Mouse (Mus musculus): Measurements from ENCODE around the gene Ddx17. TPM values are rescaled to one million over a fixed set of nuclear protein-coding genes. Genes with fewer than 3 reads are reported as not detected.

Ddx17 gene
- 39.3 and 41.2 TPM in 2 replicates for polyA plus RNA-seq (2015; fragmentation: Nextera tagmentation; extraction: Ambion mirVana)

GRCm38 (mm10) chr15:79546410-79547288, at the start of gene Ddx17:
TSS of gene Ddx17 (minus strand) at chr15:79546741.
- WGBS = 1% methylated on average over 84 of the region's 84 CpGs
- Histone ChIP-seq H3K9me3 (no peaks in the 10 kb centered on the region), H3K27me3 (replicated peaks) (no peaks in the 10 kb centered on the region), H3K4me3 (replicated peaks) (peak within 1 kb of the TSS; percentile 66), H3K9ac (peak within 1 kb of the TSS; percentile 90), H3K4me1 (replicated peaks) (peaks cover 8% of the 10 kb centered on the region), H3K27ac (peak within 1 kb of the TSS; percentile 97), H3K4me2 (replicated peaks) (peak within 1 kb of the TSS; percentile 71), H3K36me3 (peaks cover 14% of the 10 kb centered on the region)
- peak; percentile 98 for ATAC-seq

- H3K36me3 ChIP-seq = no peaks in the 10 kb centered on the region
- H3K9ac ChIP-seq = no peak overlapping the region
- H3K4me1 ChIP-seq (replicated peaks) = no peaks in the 10 kb centered on the region
- ATAC-seq = no peak
- H3K4me2 ChIP-seq (replicated peaks) = no peak overlapping the region
- H3K9me3 ChIP-seq = no peaks in the 10 kb centered on the region
- H3K4me3 ChIP-seq (replicated peaks) = no peak overlapping the region
- H3K27ac ChIP-seq = no peak overlapping the region
- H3K27me3 ChIP-seq (replicated peaks) = no peaks in the 10 kb centered on the region
- 38% methylated on average over 1 of the region's 1 CpGs for WGBS
Measured at GRCm38 (mm10) chr15:79581581-79581980, 35.0 kb upstream of the Ddx17 start.

DNA sequence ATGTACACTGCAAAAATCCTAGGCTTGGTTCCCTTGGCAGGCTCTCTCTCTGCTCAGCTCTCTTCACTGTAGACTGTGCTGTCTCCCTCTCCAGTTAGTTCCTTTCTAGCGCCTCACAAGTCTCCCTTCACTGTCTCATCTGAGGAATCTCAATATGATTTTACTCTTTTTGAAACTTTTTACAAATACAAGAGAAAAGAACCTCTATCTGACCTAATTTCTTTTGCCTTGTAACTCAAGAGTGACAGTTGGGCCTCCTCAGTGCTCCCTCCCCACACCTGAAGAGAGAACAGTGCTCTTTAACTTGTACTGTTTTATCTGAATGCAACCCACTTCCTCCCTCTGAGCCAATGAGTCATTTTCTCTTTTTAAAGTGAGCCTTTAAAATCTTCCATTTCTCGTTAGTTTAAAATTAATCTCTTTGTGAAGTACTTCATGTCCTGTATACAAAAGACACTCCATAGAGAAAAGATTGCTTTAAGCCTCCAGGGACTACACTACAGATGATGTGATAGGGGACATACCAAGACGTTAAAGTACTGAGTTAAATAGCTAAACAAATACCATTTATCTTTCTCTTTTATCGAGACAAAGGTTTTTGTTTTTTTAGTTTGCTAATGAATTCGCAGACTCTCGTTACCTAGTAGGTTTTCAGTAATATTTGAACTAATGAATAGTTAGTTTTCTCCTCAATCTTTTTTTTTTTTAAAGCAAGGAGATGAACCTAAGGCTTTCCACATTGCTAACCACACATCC, 31.3 kb upstream of the Ddx17 start:
- Histone ChIP-seq H3K4me3 (replicated peaks) (no peak overlapping the region), H3K9me3 (no peaks in the 10 kb centered on the region), H3K27ac (no peak overlapping the region), H3K4me2 (replicated peaks) (no peak overlapping the region), H3K27me3 (replicated peaks) (no peaks in the 10 kb centered on the region), H3K4me1 (replicated peaks) (no peaks in the 10 kb centered on the region), H3K36me3 (no peaks in the 10 kb centered on the region), H3K9ac (no peak overlapping the region)
- WGBS = 61% methylated on average over 6 of the region's 6 CpGs
- no peak for ATAC-seq

DNA sequence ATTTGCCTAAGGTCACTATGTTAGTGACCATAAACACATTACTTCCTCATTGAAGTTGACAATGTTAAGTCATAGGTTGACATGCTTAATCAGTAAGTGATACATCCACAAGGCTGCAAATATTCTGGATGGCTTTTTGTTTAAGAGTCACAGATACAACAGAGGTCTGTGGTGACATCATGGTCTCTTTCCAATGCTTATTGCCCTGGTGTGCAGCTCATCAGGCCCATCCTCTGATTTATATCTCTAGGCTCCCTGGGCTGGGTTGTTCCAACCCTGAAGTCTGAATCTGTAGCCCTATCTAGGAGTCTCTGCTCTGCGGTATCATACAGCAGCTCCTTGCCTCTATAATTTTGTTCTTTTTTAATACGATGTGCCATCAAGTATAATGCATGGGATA, 30.4 kb upstream of the Ddx17 start:
- ATAC-seq = no peak
- Histone ChIP-seq H3K9me3 (no peaks in the 10 kb centered on the region), H3K4me2 (replicated peaks) (no peak overlapping the region), H3K9ac (no peak overlapping the region), H3K27ac (no peak overlapping the region), H3K4me3 (replicated peaks) (no peak overlapping the region), H3K4me1 (replicated peaks) (no peaks in the 10 kb centered on the region), H3K27me3 (replicated peaks) (no peaks in the 10 kb centered on the region), H3K36me3 (no peaks in the 10 kb centered on the region)
- 83% methylated on average over 2 of the region's 2 CpGs for WGBS

- H3K27me3 ChIP-seq (replicated peaks) = no peaks in the 10 kb centered on the region
- 60% methylated on average over 1 of the region's 1 CpGs for WGBS
- no peak overlapping the region for H3K4me2 ChIP-seq (replicated peaks)
- H3K27ac ChIP-seq = no peak overlapping the region
- H3K9me3 ChIP-seq = no peaks in the 10 kb centered on the region
- no peaks in the 10 kb centered on the region for H3K4me1 ChIP-seq (replicated peaks)
- peak; percentile 51; the same call in 1 of the 2 replicates for ATAC-seq
- no peaks in the 10 kb centered on the region for H3K36me3 ChIP-seq
- H3K4me3 ChIP-seq (replicated peaks) = no peak overlapping the region
- no peak overlapping the region for H3K9ac ChIP-seq
Measured at GRCm38 (mm10) chr15:79575543-79576222, 29.1 kb upstream of the Ddx17 start.

GRCm38 (mm10) chr15:79562417-79562816, 15.9 kb upstream of the Ddx17 start:
- no peak overlapping the region for H3K27ac ChIP-seq
- no peaks in the 10 kb centered on the region for H3K36me3 ChIP-seq
- H3K4me3 ChIP-seq (replicated peaks) = no peak overlapping the region
- WGBS = 68% methylated on average over 9 of the region's 9 CpGs
- H3K9me3 ChIP-seq = no peaks in the 10 kb centered on the region
- H3K9ac ChIP-seq = no peak overlapping the region
- H3K4me2 ChIP-seq (replicated peaks) = no peak overlapping the region
- ATAC-seq = no peak
- no peaks in the 10 kb centered on the region for H3K4me1 ChIP-seq (replicated peaks)
- no peaks in the 10 kb centered on the region for H3K27me3 ChIP-seq (replicated peaks)

DNA sequence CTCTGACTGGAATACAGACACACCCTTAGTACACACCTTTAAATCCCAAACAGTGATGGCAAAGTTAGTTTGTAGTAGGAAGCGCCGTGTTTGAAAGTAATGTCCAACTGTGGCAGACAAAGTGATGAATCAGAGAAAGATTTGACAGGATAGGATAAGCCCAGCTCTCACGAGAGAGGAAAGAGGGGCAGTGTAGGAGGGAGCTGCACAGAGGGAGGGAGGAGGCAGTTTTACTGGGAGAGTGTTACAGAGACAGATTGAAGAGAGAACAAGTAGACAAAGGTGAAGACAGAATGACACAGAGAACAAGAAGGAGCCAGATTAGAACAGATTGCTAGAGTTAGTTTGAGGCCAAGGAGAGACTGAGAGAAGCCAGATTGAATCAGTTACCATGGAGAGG, 13.1 kb upstream of the Ddx17 start:
- 42% methylated on average over 3 of the region's 3 CpGs for WGBS
- H3K9ac ChIP-seq = no peak overlapping the region
- H3K9me3 ChIP-seq = no peaks in the 10 kb centered on the region
- H3K27ac ChIP-seq = no peak overlapping the region
- no peaks in the 10 kb centered on the region for H3K36me3 ChIP-seq
- H3K4me2 ChIP-seq (replicated peaks) = no peak overlapping the region
- no peak for ATAC-seq
- H3K4me1 ChIP-seq (replicated peaks) = no peaks in the 10 kb centered on the region
- H3K27me3 ChIP-seq (replicated peaks) = no peaks in the 10 kb centered on the region
- H3K4me3 ChIP-seq (replicated peaks) = no peak overlapping the region

- no peaks in the 10 kb centered on the region for H3K9me3 ChIP-seq
Measured at GRCm38 (mm10) chr15:79552566-79552965, 6.0 kb upstream of the Ddx17 start.

DNA sequence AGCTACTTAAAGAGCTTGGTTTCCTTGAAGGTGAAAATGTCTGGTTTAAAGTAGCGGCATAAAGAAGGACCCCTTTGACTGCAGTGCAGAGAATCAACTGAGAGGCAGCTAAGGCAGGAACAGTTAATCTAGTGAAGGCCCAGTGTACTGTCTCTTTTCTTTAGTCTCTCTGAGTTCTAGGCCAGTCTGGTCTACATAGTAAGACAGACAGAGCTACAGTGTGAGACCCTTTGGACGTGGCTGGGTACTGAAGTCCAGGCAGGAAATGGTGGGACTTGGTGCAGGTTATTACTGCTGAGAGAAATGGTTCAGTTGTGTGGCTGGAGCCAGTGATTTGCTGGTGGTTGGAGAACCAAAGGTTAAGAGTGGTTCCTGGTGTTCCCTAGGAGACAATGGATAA, 1.7 kb upstream of the Ddx17 start:
- Histone ChIP-seq H3K4me1 (replicated peaks) (peaks cover 8% of the 10 kb centered on the region), H3K27ac (no peak overlapping the region), H3K36me3 (peaks cover 8% of the 10 kb centered on the region), H3K4me2 (replicated peaks) (no peak overlapping the region), H3K27me3 (replicated peaks) (no peaks in the 10 kb centered on the region), H3K9ac (no peak overlapping the region), H3K4me3 (replicated peaks) (no peak overlapping the region), H3K9me3 (no peaks in the 10 kb centered on the region)
- WGBS = 95% methylated on average over 2 of the region's 2 CpGs
- no peak for ATAC-seq

More at GRCm38 (mm10) chr15:79552566-79552965, 6.0 kb upstream of the Ddx17 start:
- no peak for ATAC-seq
- no peaks in the 10 kb centered on the region for H3K36me3 ChIP-seq
- H3K27ac ChIP-seq = no peak overlapping the region
- H3K27me3 ChIP-seq (replicated peaks) = no peaks in the 10 kb centered on the region
- WGBS = 76% methylated on average over 5 of the region's 5 CpGs
- no peak overlapping the region for H3K4me2 ChIP-seq (replicated peaks)
- no peak overlapping the region for H3K4me3 ChIP-seq (replicated peaks)
- H3K9ac ChIP-seq = no peak overlapping the region
- H3K4me1 ChIP-seq (replicated peaks) = no peaks in the 10 kb centered on the region

DNA sequence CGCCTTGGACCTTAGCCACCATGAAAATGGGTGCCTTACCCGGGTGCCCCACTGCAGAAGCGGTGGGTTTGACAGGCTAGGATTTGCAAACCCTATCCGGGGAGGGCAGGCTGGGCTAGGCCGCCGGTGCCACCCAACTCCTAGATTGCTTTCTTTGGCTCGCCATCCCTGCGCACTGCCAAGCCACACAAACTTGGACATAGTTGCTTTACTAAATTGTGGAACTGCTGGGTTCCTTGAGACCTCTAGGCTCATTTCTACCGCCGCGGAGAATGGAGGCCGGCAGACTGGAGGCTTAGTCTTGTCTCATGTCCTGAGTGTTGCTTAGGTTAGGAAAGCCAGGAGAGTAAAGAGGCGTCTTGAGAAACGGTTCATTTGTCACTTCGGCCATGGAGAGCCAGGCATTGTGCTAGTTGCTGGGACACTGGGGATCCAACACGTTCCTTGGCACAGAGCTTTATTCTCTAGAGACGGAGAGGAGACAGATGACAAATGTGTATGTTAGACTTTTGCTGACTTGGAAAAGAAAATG, 814 bp upstream of the Ddx17 start:
- peak overlapping the region; percentile 36; the same call in 1 of the 2 replicates for H3K9ac ChIP-seq
- WGBS = 79% methylated on average over 17 of the region's 17 CpGs
- H3K27ac ChIP-seq = peak overlapping the region; percentile 97
- H3K4me1 ChIP-seq (replicated peaks) = peaks cover 8% of the 10 kb centered on the region
- peaks cover 12% of the 10 kb centered on the region for H3K36me3 ChIP-seq
- no peaks in the 10 kb centered on the region for H3K27me3 ChIP-seq (replicated peaks)
- H3K4me3 ChIP-seq (replicated peaks) = peak overlapping the region; percentile 66
- ATAC-seq = no peak
- H3K4me2 ChIP-seq (replicated peaks) = peak overlapping the region; percentile 71
- H3K9me3 ChIP-seq = no peaks in the 10 kb centered on the region

GRCm38 (mm10) chr15:79545921-79546399, 581 bp downstream of the Ddx17 start:
- Histone ChIP-seq H3K36me3 (peaks cover 18% of the 10 kb centered on the region), H3K9me3 (no peaks in the 10 kb centered on the region), H3K27ac (peak overlapping the region; percentile 97), H3K4me2 (replicated peaks) (peak overlapping the region; percentile 65), H3K27me3 (replicated peaks) (no peaks in the 10 kb centered on the region), H3K9ac (peak overlapping the region; percentile 90), H3K4me1 (replicated peaks) (peaks cover 8% of the 10 kb centered on the region), H3K4me3 (replicated peaks) (peak overlapping the region; percentile 66)
- WGBS = under 1% methylated on average over 52 of the region's 52 CpGs
- peak; percentile 79 for ATAC-seq

GRCm38 (mm10) chr15:79545496-79545895, 1.0 kb downstream of the Ddx17 start:
- peak overlapping the region; percentile 65 for H3K4me2 ChIP-seq (replicated peaks)
- no peaks in the 10 kb centered on the region for H3K9me3 ChIP-seq
- peak overlapping the region; percentile 66 for H3K4me3 ChIP-seq (replicated peaks)
- WGBS = under 1% methylated on average over 3 of the region's 3 CpGs
- peaks cover 8% of the 10 kb centered on the region for H3K4me1 ChIP-seq (replicated peaks)
- H3K36me3 ChIP-seq = peaks cover 22% of the 10 kb centered on the region
- ATAC-seq = no peak
- H3K27ac ChIP-seq = peak overlapping the region; percentile 97
- peak overlapping the region; percentile 90 for H3K9ac ChIP-seq
- no peaks in the 10 kb centered on the region for H3K27me3 ChIP-seq (replicated peaks)

Measured in intestine, embryonic 15.5 days (tissue).